ENCODE assay signal across 9 mouse cellular contexts in the genomic region with DNA sequence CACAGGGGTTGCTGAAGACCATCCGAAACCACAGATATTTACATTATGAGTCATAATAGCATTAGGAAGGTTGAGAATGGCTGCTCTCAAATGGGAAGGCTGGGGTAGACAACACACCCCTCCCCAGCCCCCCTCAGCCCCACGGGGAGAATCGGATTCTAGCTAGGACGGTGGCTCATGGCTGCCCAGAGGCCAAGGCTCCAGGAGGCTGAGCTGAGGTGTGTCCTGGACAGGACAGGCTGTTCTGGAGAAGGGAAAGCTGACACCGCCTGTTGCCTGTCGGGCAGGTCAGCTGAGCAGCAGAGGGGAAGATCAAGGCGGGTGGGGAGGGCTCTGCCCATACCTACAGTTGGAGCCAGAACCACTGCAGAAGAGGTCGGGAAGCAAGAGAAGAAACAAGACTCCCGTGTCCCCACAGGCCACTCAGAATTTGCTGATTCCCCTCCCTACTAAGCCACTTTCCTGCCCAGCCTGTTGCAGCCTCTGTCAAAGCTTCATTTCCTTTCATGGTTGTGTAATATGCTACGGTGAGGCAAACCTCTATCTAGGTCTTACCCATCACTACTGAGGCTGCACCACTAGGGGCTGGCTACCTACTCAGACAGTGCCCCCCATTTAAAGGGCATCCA. TPM values are rescaled to one million over a fixed set of nuclear protein-coding genes. Genes with fewer than 3 reads are reported as not detected.
A peak's percentile ranks its signal among the peaks of the same experiment; 100 is the strongest.
DNase-seq lines count a peak whose midpoint lies in the region; ATAC-seq and TF ChIP-seq lines count a peak whose summit lies in the region.
"Had no signal": no experiment of that assay in that cellular context is flagged by ENCODE, and none has a peak within 500 bp of the region (broad histone marks: within the 10 kb centered on the region; RNA-seq: fewer than 3 reads in every experiment).

No protein-coding gene starts in this region.

- H3K36me3 ChIP-seq in liver, embryonic 14.5 days (replicated peaks; ENCODE audit: control insufficient read depth, insufficient read depth, low read depth), result no peaks in the 10 kb centered on the region
- H3K36me3 ChIP-seq in embryonic facial prominence, embryonic 12.5 days, result peaks cover 46% of the 10 kb centered on the region
- H3K36me3 ChIP-seq in stomach, embryonic 14.5 days (ENCODE audit: control insufficient read depth, insufficient read depth, low read length), result peaks cover 9% of the 10 kb centered on the region

- no peaks in the 10 kb centered on the region for H3K9me3 ChIP-seq in liver, embryonic 14.5 days (ENCODE audit: control insufficient read depth, low read length)
- no peaks in the 10 kb centered on the region for H3K9me3 ChIP-seq in embryonic facial prominence, embryonic 12.5 days
- H3K9me3 ChIP-seq in stomach, embryonic 14.5 days (ENCODE audit: control insufficient read depth, low read depth, low read length), result no peaks in the 10 kb centered on the region
- H3K9me3 ChIP-seq: limb, embryonic 13.5 days had no signal

- H3K4me3 ChIP-seq in liver, embryonic 14.5 days (ENCODE audit: insufficient read depth in 1 of 2, low read depth in 2 of 2, low read length in 2 of 2), result no peak overlapping the region
- no peak overlapping the region for H3K4me3 ChIP-seq in embryonic facial prominence, embryonic 12.5 days
- H3K4me3 ChIP-seq in stomach, embryonic 14.5 days (ENCODE audit: low read depth, low read length), result no peak overlapping the region
- H3K4me3 ChIP-seq: limb, embryonic 13.5 days had no signal

- intact Hi-C loops in heart, postnatal 14 days (cut with DNase I), result no loop called here

- ATAC-seq in liver, embryonic 14.5 days (ENCODE audit: insufficient read depth), result no peak
- ATAC-seq in embryonic facial prominence, embryonic 12.5 days (ENCODE audit: insufficient number of reproducible peaks, insufficient read depth, low FRiP score, low TSS enrichment), result peak; percentile 38; the same call in 1 of the 2 replicates
- ATAC-seq in stomach, embryonic 14.5 days (ENCODE audit: insufficient number of reproducible peaks, insufficient read depth, low FRiP score, low read depth), result peak; percentile 1; the same call in 1 of the 2 replicates

- H3K9ac ChIP-seq in liver, embryonic 14.5 days (replicated peaks), result no peak overlapping the region
- no peak overlapping the region for H3K9ac ChIP-seq in embryonic facial prominence, embryonic 12.5 days
- no peak overlapping the region for H3K9ac ChIP-seq in stomach, embryonic 14.5 days (replicated peaks; ENCODE audit: low read depth, low read length)
- H3K9ac ChIP-seq: limb, embryonic 13.5 days had no signal

- H3K27ac ChIP-seq in liver, embryonic 14.5 days, result no peak overlapping the region
- H3K27ac ChIP-seq in embryonic facial prominence, embryonic 12.5 days, result peak overlapping the region; percentile 25; the same call in 1 of the 2 replicates
- H3K27ac ChIP-seq in stomach, embryonic 14.5 days (ENCODE audit: low read length), result no peak overlapping the region
- H3K27ac ChIP-seq: limb, embryonic 13.5 days had no signal

- H3K4me2 ChIP-seq in liver, embryonic 14.5 days (ENCODE audit: low read depth), result no peak overlapping the region
- no peak overlapping the region for H3K4me2 ChIP-seq in embryonic facial prominence, embryonic 12.5 days (replicated peaks)
- H3K4me2 ChIP-seq in stomach, embryonic 14.5 days (replicated peaks; ENCODE audit: low read depth, low read length), result no peak overlapping the region
- H3K4me2 ChIP-seq: limb, embryonic 13.5 days had no signal

- no peaks in the 10 kb centered on the region for H3K4me1 ChIP-seq in liver, embryonic 14.5 days (replicated peaks; ENCODE audit: control insufficient read depth in 2 of 2, insufficient read depth in 2 of 2, low read length in 1 of 2)
- H3K4me1 ChIP-seq in embryonic facial prominence, embryonic 12.5 days, result peaks cover 8% of the 10 kb centered on the region
- H3K4me1 ChIP-seq in stomach, embryonic 14.5 days (ENCODE audit: control insufficient read depth, insufficient read depth, low read length), result peaks cover 14% of the 10 kb centered on the region; the same call in 1 of the 2 replicates
- H3K4me1 ChIP-seq: limb, embryonic 13.5 days had no signal

- DNase-seq in liver, embryonic 14.5 days (ENCODE audit: low read depth in 3 of 3, low spot score in 3 of 3), result no peak
- no peak for DNase-seq in liver
- DNase-seq in heart, postnatal 14 days, result peak; percentile 47 to 50
- DNase-seq in cerebellum, adult 9-10 months, result no peak
- DNase-seq in right cerebral cortex, adult 2 months (ENCODE audit: low spot score in 2 of 2), result no peak
- DNase-seq: cerebellum, adult 11 months had no signal

- 47% methylated on average over 10 of the region's 10 CpGs for WGBS in liver, embryonic 14.5 days (ENCODE audit: insufficient replicate concordance)
- 46% methylated on average over 10 of the region's 10 CpGs for WGBS in embryonic facial prominence, embryonic 12.5 days
- 31% methylated on average over 10 of the region's 10 CpGs for WGBS in stomach, embryonic 14.5 days

- no peaks in the 10 kb centered on the region for H3K27me3 ChIP-seq in liver, embryonic 14.5 days (ENCODE audit: control insufficient read depth, insufficient read depth, low read length)
- H3K27me3 ChIP-seq in embryonic facial prominence, embryonic 12.5 days, result no peaks in the 10 kb centered on the region
- H3K27me3 ChIP-seq in stomach, embryonic 14.5 days (ENCODE audit: control insufficient read depth, insufficient read depth, low read length), result no peaks in the 10 kb centered on the region
- H3K27me3 ChIP-seq: limb, embryonic 13.5 days had no signal

- 0 out of 2 replicates have a peak, but pooled peaks have one; percentile 5 for TF ChIP-seq CTCF in liver, embryonic 14.5 days (IDR thresholded peaks at IDR 0.05; ENCODE audit: low read depth)

- no peak for TF ChIP-seq EP300 in liver, embryonic 14.5 days (IDR thresholded peaks at IDR 0.05; ENCODE audit: low read depth)

RNA-seq across cellular contexts. Expression of gene Snrnp35, which starts 23.9 kb away (rescaled TPM):
- 3.0 and 7.4 TPM in 2 replicates for polyA plus RNA-seq in liver, embryonic 14.5 days (2012; rRNA removed)
- polyA plus RNA-seq in liver, embryonic 14.5 days (2014; fragmentation: Nextera tagmentation; extraction: Ambion mirVana), result 4.5 and 5.8 TPM in 2 replicates
- polyA plus RNA-seq in embryonic facial prominence, embryonic 12.5 days (2016; fragmentation: Nextera tagmentation; extraction: Ambion mirVana), result 26.5 and 27.2 TPM in 2 replicates
- 10 to 100 TPM in 1 of 2 experiments, 1 to 10 TPM in 1; 9.6 to 13.1 TPM for total RNA-seq in heart, postnatal 14 days (2021)
- polyA plus RNA-seq in stomach, embryonic 14.5 days (2014; fragmentation: Nextera tagmentation; extraction: Ambion mirVana), result 11.5 and 14.2 TPM in 2 replicates

RNA-seq across cellular contexts. Expression of gene Rilpl1, which starts 24.3 kb away (rescaled TPM):
- polyA plus RNA-seq in liver, embryonic 14.5 days (2012; rRNA removed), result 0.71 and 0.98 TPM in 2 replicates
- 1.4 and 2.1 TPM in 2 replicates for polyA plus RNA-seq in liver, embryonic 14.5 days (2014; fragmentation: Nextera tagmentation; extraction: Ambion mirVana)
- 29.2 and 29.6 TPM in 2 replicates for polyA plus RNA-seq in embryonic facial prominence, embryonic 12.5 days (2016; fragmentation: Nextera tagmentation; extraction: Ambion mirVana)
- total RNA-seq in heart, postnatal 14 days (2021), result 100 to 1,000 TPM; 167 to 179 TPM
- polyA plus RNA-seq in stomach, embryonic 14.5 days (2014; fragmentation: Nextera tagmentation; extraction: Ambion mirVana), result 14.9 and 16.8 TPM in 2 replicates

RNA-seq across cellular contexts. Expression of gene Rilpl2, which starts 28.7 kb away (rescaled TPM):
- polyA plus RNA-seq in liver, embryonic 14.5 days (2012; rRNA removed), result 5.9 and 8.1 TPM in 2 replicates
- 7.8 and 9.6 TPM in 2 replicates for polyA plus RNA-seq in liver, embryonic 14.5 days (2014; fragmentation: Nextera tagmentation; extraction: Ambion mirVana)
- 29.5 and 30.7 TPM in 2 replicates for polyA plus RNA-seq in embryonic facial prominence, embryonic 12.5 days (2016; fragmentation: Nextera tagmentation; extraction: Ambion mirVana)
- 1 to 10 TPM; 8.8 to 9.5 TPM for total RNA-seq in heart, postnatal 14 days (2021)
- polyA plus RNA-seq in stomach, embryonic 14.5 days (2014; fragmentation: Nextera tagmentation; extraction: Ambion mirVana), result 30.6 and 31.7 TPM in 2 replicates

RNA-seq across cellular contexts. Expression of gene Tmed2, which starts 33.6 kb away (rescaled TPM):
- polyA plus RNA-seq in liver, embryonic 14.5 days (2012; rRNA removed), result 76.9 and 99.9 TPM in 2 replicates
- polyA plus RNA-seq in liver, embryonic 14.5 days (2014; fragmentation: Nextera tagmentation; extraction: Ambion mirVana), result 321 and 328 TPM in 2 replicates
- polyA plus RNA-seq in embryonic facial prominence, embryonic 12.5 days (2016; fragmentation: Nextera tagmentation; extraction: Ambion mirVana), result 453 and 479 TPM in 2 replicates
- total RNA-seq in heart, postnatal 14 days (2021), result 100 to 1,000 TPM; 170 to 175 TPM
- 519 and 589 TPM in 2 replicates for polyA plus RNA-seq in stomach, embryonic 14.5 days (2014; fragmentation: Nextera tagmentation; extraction: Ambion mirVana)

RNA-seq across cellular contexts. Expression of gene Ddx55, which starts 45.8 kb away (rescaled TPM):
- 5.2 and 7.1 TPM in 2 replicates for polyA plus RNA-seq in liver, embryonic 14.5 days (2012; rRNA removed)
- polyA plus RNA-seq in liver, embryonic 14.5 days (2014; fragmentation: Nextera tagmentation; extraction: Ambion mirVana), result 4.7 and 5.4 TPM in 2 replicates
- polyA plus RNA-seq in embryonic facial prominence, embryonic 12.5 days (2016; fragmentation: Nextera tagmentation; extraction: Ambion mirVana), result 17.4 and 18.3 TPM in 2 replicates
- 1 to 10 TPM; 5.4 to 6.7 TPM for total RNA-seq in heart, postnatal 14 days (2021)
- polyA plus RNA-seq in stomach, embryonic 14.5 days (2014; fragmentation: Nextera tagmentation; extraction: Ambion mirVana), result 15.3 and 16.4 TPM in 2 replicates

Comparison
In these comparisons a context has a peak if more than half of its experiments do, and no peak if none do; other contexts are left out.
1. DNase-seq: peak in heart, postnatal 14 days (2 of 2); none in liver, embryonic 14.5 days (0 of 3), liver (single experiment), cerebellum, adult 9-10 months (single experiment) and right cerebral cortex, adult 2 months (0 of 2).